Mouse (Mus musculus) E14TG2a.4 (cell line): ENCODE data around the gene Zfp652.
"Not testable (repeated sequence)": the region's sequence is repeated elsewhere in the genome, so short reads cannot be mapped to it uniquely, and the experiment has no call there.

Source experiments
- H3K27me3 ChIP-seq: 2 replicates; pipeline ENCODE4 v1.6.1; 2014; ENCODE audit warnings: low read length, control low read depth; ENCODE audit not compliant: insufficient read depth
- H3K36me3 ChIP-seq: 2 replicates; pipeline ENCODE4 v1.6.1; 2014; ENCODE audit warnings: low read length, control low read depth; ENCODE audit not compliant: insufficient read depth
- H3K4me1 ChIP-seq: replicated peaks from 2 replicates; pipeline ENCODE4 v1.6.1; 2014; ENCODE audit warnings: low read depth, low read length, control low read depth
- H3K4me3 ChIP-seq: replicated peaks from 2 replicates; pipeline ENCODE4 v1.5.1; 2014; ENCODE audit warnings: mild to moderate bottlenecking, low read length
- H3K9me3 ChIP-seq: 2 replicates; pipeline ENCODE4 v1.6.1; 2014; ENCODE audit warnings: low read length, control low read depth
- CTCF ChIP-seq: conservative IDR thresholded peaks from 2 replicates; pipeline ENCODE4 v1.5.1; 2014; ENCODE audit warnings: low read length
- NANOG ChIP-seq: IDR thresholded peaks from 2 replicates; pipeline ENCODE4 v1.6.1; 2014; ENCODE audit warnings: borderline replicate concordance, low read length, mixed read lengths
- POU5F1 ChIP-seq: IDR thresholded peaks from 2 replicates; pipeline ENCODE4 v1.6.1; 2014; ENCODE audit warnings: low read length, borderline replicate concordance

Gene Zfp652

DNA sequence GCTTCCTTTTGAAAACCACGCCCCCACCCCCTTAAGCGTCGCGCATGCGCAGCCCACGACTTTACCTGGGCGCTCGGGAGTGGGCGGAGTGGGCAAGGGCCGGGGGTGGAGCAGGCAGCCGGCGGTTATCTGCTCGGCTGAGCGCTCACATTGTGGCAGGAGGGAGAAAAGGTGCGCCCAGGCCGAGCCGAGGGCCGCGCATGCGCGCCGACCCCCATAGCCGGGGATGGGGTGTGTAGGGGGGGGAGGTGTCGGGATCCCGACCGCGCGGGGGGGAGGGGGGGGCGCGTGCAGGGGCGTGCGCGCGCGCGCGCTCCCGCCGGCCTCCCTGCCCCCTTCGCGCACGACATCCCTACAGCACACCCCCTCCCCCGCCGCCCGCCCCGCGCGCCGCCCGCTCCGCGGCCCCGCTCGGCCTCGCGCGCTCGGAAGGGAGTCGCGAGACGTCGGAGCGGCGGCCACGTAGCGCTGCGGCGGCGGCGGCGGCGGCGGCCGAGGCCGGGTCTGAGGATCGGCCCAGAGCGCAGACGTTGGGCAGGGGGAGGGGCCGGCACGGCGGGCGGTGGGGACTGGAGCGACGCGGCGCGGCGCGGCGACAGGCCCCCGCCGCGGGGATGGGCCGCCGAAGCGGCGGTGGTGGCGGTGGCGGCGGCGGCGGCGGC, at the start of gene Zfp652:
TSS of gene Zfp652 (plus strand) at position 111 of the 662 bp plus-strand sequence.
- Histone ChIP-seq H3K9me3 (no peaks in the 10 kb centered on the region), H3K36me3 (no peaks in the 10 kb centered on the region), H3K4me3 (peak within 1 kb of the TSS; percentile 93), H3K27me3 (no peaks in the 10 kb centered on the region), H3K4me1 (peaks cover 80% of the 10 kb centered on the region)
- TF ChIP-seq NANOG: no peak

GRCm38 (mm10) chr11:95666529-95667149, 45.8 kb upstream of the Zfp652 start, which contains the start of gene Phb:
Gene Phb, plus strand, starts transcription at chr11:95666957.
- peak within 1 kb of the TSS; percentile 98 for H3K4me3 ChIP-seq
- peaks cover 50% of the 10 kb centered on the region for H3K4me1 ChIP-seq
- no peaks in the 10 kb centered on the region for H3K27me3 ChIP-seq
- H3K36me3 ChIP-seq: peaks cover 36% of the 10 kb centered on the region
- TF ChIP-seq POU5F1 (no peak), CTCF (no peak), NANOG (no peak)
- peaks cover 1% of the 10 kb centered on the region for H3K9me3 ChIP-seq

- Histone ChIP-seq H3K36me3 (peaks cover 41% of the 10 kb centered on the region), H3K4me1 (peaks cover 56% of the 10 kb centered on the region), H3K27me3 (no peaks in the 10 kb centered on the region), H3K4me3 (peak overlapping the region; percentile 98), H3K9me3 (no peaks in the 10 kb centered on the region)
- TF ChIP-seq CTCF: no peak
- no peak for TF ChIP-seq POU5F1
- TF ChIP-seq NANOG: no peak
These were observed 45.3 kb upstream of the Zfp652 start for GRCm38 (mm10) chr11:95667177-95667576.

DNA sequence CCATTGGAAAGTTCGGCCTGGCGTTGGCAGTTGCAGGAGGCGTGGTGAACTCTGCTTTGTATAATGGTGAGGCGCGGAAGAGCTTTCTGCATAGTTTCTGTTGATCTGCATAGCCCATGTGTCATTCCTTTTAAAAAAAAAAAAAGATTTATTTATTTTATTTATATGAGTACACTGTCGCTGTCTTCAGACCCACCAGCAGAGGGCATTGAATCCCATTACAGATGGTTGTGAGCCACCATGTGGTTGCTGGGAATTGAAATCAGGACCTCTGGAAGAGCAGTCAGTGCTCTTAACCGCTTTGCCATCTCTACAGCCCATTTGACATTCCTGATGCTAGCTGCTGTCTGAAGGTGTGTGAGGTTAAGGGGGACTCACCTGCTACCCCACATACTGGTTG, 44.4 kb upstream of the Zfp652 start:
- H3K9me3 ChIP-seq, H3K27me3 ChIP-seq: not testable (repeated sequence)
- peak; percentile 38 for TF ChIP-seq CTCF
- H3K4me3 ChIP-seq: peak overlapping the region; percentile 98
- H3K36me3 ChIP-seq: peaks cover 49% of the 10 kb centered on the region
- H3K4me1 ChIP-seq: peaks cover 60% of the 10 kb centered on the region

DNA sequence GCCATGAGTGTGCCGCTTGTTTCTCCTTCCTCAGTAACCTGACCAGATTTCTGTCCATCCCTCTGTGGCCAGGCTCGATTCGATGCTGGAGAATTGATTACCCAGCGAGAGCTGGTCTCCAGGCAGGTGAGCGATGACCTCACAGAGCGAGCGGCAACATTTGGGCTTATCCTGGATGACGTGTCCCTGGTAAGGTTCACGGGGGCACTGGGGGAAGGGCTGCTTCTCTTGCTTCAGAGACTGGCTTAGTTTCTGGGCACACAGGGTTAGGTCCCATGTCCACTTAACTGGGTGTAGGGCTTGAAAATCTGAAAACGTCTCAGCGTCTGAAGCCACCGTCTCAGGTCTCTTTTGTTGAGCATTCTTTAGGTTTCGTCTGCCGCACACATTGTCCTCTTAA, 37.0 kb upstream of the Zfp652 start:
- no peak overlapping the region for H3K4me3 ChIP-seq
- TF ChIP-seq NANOG (no peak), CTCF (no peak), POU5F1 (no peak)
- no peaks in the 10 kb centered on the region for H3K9me3 ChIP-seq
- H3K27me3 ChIP-seq: no peaks in the 10 kb centered on the region
- H3K36me3 ChIP-seq: peaks cover 96% of the 10 kb centered on the region
- H3K4me1 ChIP-seq: peaks cover 90% of the 10 kb centered on the region

GRCm38 (mm10) chr11:95676307-95676706, 36.2 kb upstream of the Zfp652 start:
- TF ChIP-seq CTCF (peak; percentile 91), NANOG (no peak), POU5F1 (no peak)
- Histone ChIP-seq H3K27me3 (no peaks in the 10 kb centered on the region), H3K4me3 (no peak overlapping the region)

GRCm38 (mm10) chr11:95677925-95678701, 34.4 kb upstream of the Zfp652 start:
- Histone ChIP-seq H3K4me1 (peaks cover 90% of the 10 kb centered on the region), H3K27me3 (no peaks in the 10 kb centered on the region), H3K9me3 (no peaks in the 10 kb centered on the region), H3K4me3 (no peak overlapping the region), H3K36me3 (peaks cover 97% of the 10 kb centered on the region)
- TF ChIP-seq NANOG (no peak), POU5F1 (no peak), CTCF (no peak)

More at GRCm38 (mm10) chr11:95676307-95676706, 36.2 kb upstream of the Zfp652 start:
- H3K4me1 ChIP-seq: peaks cover 89% of the 10 kb centered on the region
- no peaks in the 10 kb centered on the region for H3K9me3 ChIP-seq
- H3K36me3 ChIP-seq: peaks cover 96% of the 10 kb centered on the region

GRCm38 (mm10) chr11:95681995-95682601, 30.4 kb upstream of the Zfp652 start:
- Histone ChIP-seq H3K36me3 (peaks cover 59% of the 10 kb centered on the region), H3K27me3 (no peaks in the 10 kb centered on the region), H3K4me1 (peaks cover 70% of the 10 kb centered on the region), H3K4me3 (no peak overlapping the region), H3K9me3 (no peaks in the 10 kb centered on the region)
- TF ChIP-seq CTCF: no peak
- no peak for TF ChIP-seq NANOG
- TF ChIP-seq POU5F1: no peak

DNA sequence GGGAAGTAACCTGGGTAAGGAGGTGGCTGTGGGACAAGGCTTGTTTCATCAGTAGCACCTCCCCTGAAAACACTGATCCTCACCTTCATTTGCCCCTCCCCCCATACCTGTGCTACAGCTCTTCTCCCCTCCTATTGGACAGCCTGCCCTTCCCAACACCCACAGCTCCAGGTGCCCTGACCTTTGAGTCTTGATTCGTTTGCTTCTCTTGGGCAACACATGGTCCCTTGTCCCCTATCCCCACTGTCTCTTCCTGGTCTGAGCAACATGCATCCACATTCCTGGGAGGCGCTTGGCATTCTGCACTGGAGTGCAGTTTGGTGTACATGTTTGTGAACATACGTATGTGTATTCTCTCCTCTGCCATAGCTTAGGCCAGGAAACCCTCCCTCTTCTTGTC, 29.5 kb upstream of the Zfp652 start:
- Histone ChIP-seq H3K27me3 (no peaks in the 10 kb centered on the region), H3K36me3 (peaks cover 50% of the 10 kb centered on the region), H3K9me3 (no peaks in the 10 kb centered on the region), H3K4me3 (no peak overlapping the region), H3K4me1 (peaks cover 68% of the 10 kb centered on the region)
- TF ChIP-seq NANOG (no peak), POU5F1 (no peak), CTCF (no peak)
